Mouse (Mus musculus): Measurements from ENCODE around the gene Msh2.

DNA sequence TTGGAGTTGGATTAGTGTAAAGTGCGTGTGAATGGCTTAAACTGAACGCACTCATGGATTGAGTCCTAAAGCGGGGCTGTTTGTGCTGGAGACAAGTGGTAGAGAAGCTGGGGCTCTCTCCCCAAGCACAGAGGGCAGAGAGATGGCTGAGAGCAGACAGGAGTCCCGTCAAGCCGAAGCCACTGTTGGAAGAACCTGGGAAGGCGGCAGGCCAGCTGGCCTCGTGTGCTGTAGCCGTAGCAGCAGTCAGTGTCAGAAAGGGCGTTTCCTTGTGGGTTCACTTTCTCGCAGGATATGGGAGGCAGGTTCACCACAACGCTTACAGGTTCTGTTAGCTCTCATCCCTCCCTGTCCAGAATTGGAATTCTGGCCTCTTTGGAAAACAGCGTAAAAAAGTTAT lies 31.1 kb upstream of the Msh2 start:
- TF ChIP-seq CTCF (IDR thresholded peaks at IDR 0.05): no peak
- TF ChIP-seq EP300 (IDR thresholded peaks at IDR 0.05): no peak

Measured in lung, postnatal 0 days (tissue).